Mouse (Mus musculus): Measurements from ENCODE around the gene Ucn. TPM values are rescaled to one million over a fixed set of nuclear protein-coding genes. Genes with fewer than 3 reads are reported as not detected.
A peak's percentile ranks its signal among the peaks of the same experiment; 100 is the strongest.

The Ucn gene
- not detected in 2 replicates for polyA plus RNA-seq (2014; fragmentation: Nextera tagmentation; extraction: Ambion mirVana)

- DNase-seq (ENCODE audit: low spot score), result peak; percentile 36
- H3K9ac ChIP-seq (ENCODE audit: low read depth, low read length), result no peak within 1 kb of the TSS
- no peaks in the 10 kb centered on the region for H3K9me3 ChIP-seq (ENCODE audit: control insufficient read depth, low read length)
- ATAC-seq (ENCODE audit: low FRiP score), result no peak
- H3K36me3 ChIP-seq (ENCODE audit: control insufficient read depth, insufficient read depth, low read length), result no peaks in the 10 kb centered on the region
- 2% methylated on average over 51 of the region's 52 CpGs for WGBS
- H3K4me1 ChIP-seq (replicated peaks; ENCODE audit: control insufficient read depth, insufficient read depth, low read length), result peaks cover 10% of the 10 kb centered on the region
- peak within 1 kb of the TSS; percentile 33 for H3K4me2 ChIP-seq (replicated peaks; ENCODE audit: low read depth, low read length)
- H3K4me3 ChIP-seq (ENCODE audit: low read depth, low read length), result peak within 1 kb of the TSS; percentile 31
- H3K27me3 ChIP-seq (ENCODE audit: control insufficient read depth, insufficient read depth, low read length), result peaks cover 46% of the 10 kb centered on the region
- H3K27ac ChIP-seq (ENCODE audit: low read depth, low read length), result no peak within 1 kb of the TSS
Measured at GRCm38 (mm10) chr5:31138241-31138967, at the start of gene Ucn. TSS of gene Ucn (minus strand) at chr5:31138829.

DNA sequence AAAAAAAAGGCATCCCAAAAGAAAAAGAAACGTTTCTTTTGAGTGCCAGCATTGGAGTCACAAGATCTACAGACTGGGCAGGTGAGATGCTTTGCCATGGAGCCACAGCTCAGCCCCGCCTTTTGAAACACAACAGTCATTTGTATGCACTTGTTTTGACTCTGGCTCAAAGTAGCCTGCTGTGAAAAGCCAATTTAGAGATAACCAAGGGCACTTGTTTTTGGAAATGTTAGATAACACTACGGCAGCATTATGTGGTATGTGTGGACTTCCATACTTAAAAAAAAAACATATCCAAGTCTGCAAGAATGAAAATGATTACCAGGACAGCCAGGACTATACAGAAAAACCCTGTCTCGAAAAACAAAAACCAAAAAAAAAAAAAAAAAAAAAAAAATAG lies 45.0 kb upstream of the Ucn start:
- H3K4me1 ChIP-seq (replicated peaks; ENCODE audit: control insufficient read depth, insufficient read depth, low read length), result no peaks in the 10 kb centered on the region
- H3K27me3 ChIP-seq (ENCODE audit: control insufficient read depth, insufficient read depth, low read length), result no peaks in the 10 kb centered on the region
- H3K9ac ChIP-seq (ENCODE audit: low read depth, low read length), result no peak overlapping the region
- no peak overlapping the region for H3K4me2 ChIP-seq (replicated peaks; ENCODE audit: low read depth, low read length)
- H3K4me3 ChIP-seq (ENCODE audit: low read depth, low read length), result no peak overlapping the region
- H3K27ac ChIP-seq (ENCODE audit: low read depth, low read length), result no peak overlapping the region
- WGBS, result 68% methylated on average over 4 of the region's 4 CpGs
- H3K36me3 ChIP-seq (ENCODE audit: control insufficient read depth, insufficient read depth, low read length), result no peaks in the 10 kb centered on the region
- H3K9me3 ChIP-seq (ENCODE audit: control insufficient read depth, low read length), result no peaks in the 10 kb centered on the region
- ATAC-seq (ENCODE audit: low FRiP score) (no peak), DNase-seq (ENCODE audit: low spot score) (no peak)

- Histone ChIP-seq H3K4me3 (ENCODE audit: low read depth, low read length) (no peak overlapping the region), H3K36me3 (ENCODE audit: control insufficient read depth, insufficient read depth, low read length) (no peaks in the 10 kb centered on the region), H3K9me3 (ENCODE audit: control insufficient read depth, low read length) (no peaks in the 10 kb centered on the region), H3K4me2 (replicated peaks; ENCODE audit: low read depth, low read length) (no peak overlapping the region), H3K9ac (ENCODE audit: low read depth, low read length) (no peak overlapping the region), H3K27me3 (ENCODE audit: control insufficient read depth, insufficient read depth, low read length) (no peaks in the 10 kb centered on the region), H3K4me1 (replicated peaks; ENCODE audit: control insufficient read depth, insufficient read depth, low read length) (no peaks in the 10 kb centered on the region), H3K27ac (ENCODE audit: low read depth, low read length) (no peak overlapping the region)
- 91% methylated on average over 9 of the region's 9 CpGs for WGBS
- DNase-seq (ENCODE audit: low spot score) (no peak), ATAC-seq (ENCODE audit: low FRiP score) (no peak)
Measured at GRCm38 (mm10) chr5:31181183-31181770, 42.6 kb upstream of the Ucn start.

DNA sequence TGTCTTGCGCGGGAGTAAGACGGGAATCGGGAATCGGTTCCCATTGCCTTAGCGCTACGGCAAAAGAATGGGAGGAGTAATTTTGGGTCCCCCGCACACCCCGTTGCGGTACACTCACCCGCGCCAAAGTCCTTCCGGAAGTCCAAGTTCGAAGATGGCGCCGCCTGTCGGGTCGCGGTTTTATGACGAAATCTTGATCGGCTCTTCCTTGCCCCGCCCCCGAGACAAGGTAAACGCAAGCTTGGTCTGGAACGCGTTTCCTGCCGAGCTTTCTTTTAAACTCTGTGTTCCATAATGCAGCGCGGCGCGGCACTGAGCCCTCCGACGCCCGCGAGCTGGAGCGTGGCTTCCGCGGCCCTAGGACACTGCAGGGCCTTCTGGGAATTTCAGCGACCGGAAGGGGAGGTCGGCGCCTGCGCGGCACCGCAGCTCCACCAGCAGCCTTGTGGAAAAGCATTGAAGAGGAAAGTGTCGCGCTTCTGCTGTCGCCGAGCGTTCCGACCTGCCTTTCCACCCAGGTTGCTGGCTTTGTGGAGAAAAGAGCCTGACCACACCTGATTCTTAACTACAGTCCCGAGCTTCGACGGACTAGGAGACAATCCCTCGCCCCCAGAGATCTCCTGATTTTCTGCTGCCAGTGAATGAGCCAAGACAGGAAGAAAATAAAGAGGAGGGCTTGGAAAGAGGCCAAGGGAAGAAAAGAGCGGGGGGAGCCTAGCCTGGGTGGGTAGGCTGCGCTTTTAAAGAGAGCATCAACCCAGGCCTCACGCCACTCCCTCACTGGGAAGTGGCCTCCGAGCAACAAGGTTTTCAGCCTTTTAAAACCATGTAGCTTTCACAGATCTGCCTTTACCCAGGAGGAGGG lies 41.4 kb upstream of the Ucn start, which contains the start of the genes Gm29609 and Gtf3c2:
Gene Gm29609, minus strand, starts transcription at position 146 of the 865 bp plus-strand sequence.
Gene Gtf3c2, minus strand, starts transcription at position 379 of the 865 bp plus-strand sequence.
- no peaks in the 10 kb centered on the region for H3K9me3 ChIP-seq (ENCODE audit: control insufficient read depth, low read length)
- ATAC-seq (ENCODE audit: low FRiP score), result peak; percentile 97
- peak within 1 kb of the TSS; percentile 87 for H3K9ac ChIP-seq (ENCODE audit: low read depth, low read length)
- no peaks in the 10 kb centered on the region for H3K27me3 ChIP-seq (ENCODE audit: control insufficient read depth, insufficient read depth, low read length)
- H3K4me3 ChIP-seq (ENCODE audit: low read depth, low read length), result peak within 1 kb of the TSS; percentile 74
- H3K36me3 ChIP-seq (ENCODE audit: control insufficient read depth, insufficient read depth, low read length), result no peaks in the 10 kb centered on the region
- WGBS, result under 1% methylated on average over 59 of the region's 59 CpGs
- peak within 1 kb of the TSS; percentile 96 for H3K27ac ChIP-seq (ENCODE audit: low read depth, low read length)
- H3K4me2 ChIP-seq (replicated peaks; ENCODE audit: low read depth, low read length), result peak within 1 kb of the TSS; percentile 91
- peak; percentile 95 for DNase-seq (ENCODE audit: low spot score)
- no peaks in the 10 kb centered on the region for H3K4me1 ChIP-seq (replicated peaks; ENCODE audit: control insufficient read depth, insufficient read depth, low read length)

DNA sequence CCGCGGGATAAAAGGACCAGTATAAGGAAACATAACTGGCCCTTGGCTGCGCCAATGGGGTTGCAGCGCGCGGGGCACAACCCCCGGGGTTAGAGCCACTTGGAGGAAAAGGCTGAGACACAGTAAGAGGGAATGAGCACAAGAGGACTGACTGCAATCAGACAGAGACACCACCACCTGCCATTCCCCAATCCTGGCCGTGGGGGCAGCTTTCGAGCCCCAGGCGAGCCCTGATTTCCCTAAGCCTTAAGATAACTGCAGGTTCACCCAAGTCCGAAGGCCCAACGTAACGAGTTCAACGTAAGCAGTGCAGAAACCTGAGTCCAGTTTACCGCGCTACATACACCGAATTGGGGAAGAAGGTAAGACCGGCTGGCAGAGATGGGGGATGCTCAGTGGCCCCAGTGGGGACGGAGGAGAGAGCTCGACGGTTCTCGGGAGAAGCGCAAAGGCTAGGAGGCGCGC lies 40.7 kb upstream of the Ucn start:
- Histone ChIP-seq H3K9me3 (ENCODE audit: control insufficient read depth, low read length) (no peaks in the 10 kb centered on the region), H3K4me2 (replicated peaks; ENCODE audit: low read depth, low read length) (peak overlapping the region; percentile 91), H3K27ac (ENCODE audit: low read depth, low read length) (peak overlapping the region; percentile 96), H3K9ac (ENCODE audit: low read depth, low read length) (peak overlapping the region; percentile 87), H3K27me3 (ENCODE audit: control insufficient read depth, insufficient read depth, low read length) (no peaks in the 10 kb centered on the region), H3K4me1 (replicated peaks; ENCODE audit: control insufficient read depth, insufficient read depth, low read length) (no peaks in the 10 kb centered on the region), H3K4me3 (ENCODE audit: low read depth, low read length) (peak overlapping the region; percentile 74), H3K36me3 (ENCODE audit: control insufficient read depth, insufficient read depth, low read length) (no peaks in the 10 kb centered on the region)
- WGBS, result under 1% methylated on average over 25 of the region's 25 CpGs
- DNase-seq (ENCODE audit: low spot score), result no peak
- peak; percentile 85; the same call in 1 of the 2 replicates for ATAC-seq (ENCODE audit: low FRiP score)

DNA sequence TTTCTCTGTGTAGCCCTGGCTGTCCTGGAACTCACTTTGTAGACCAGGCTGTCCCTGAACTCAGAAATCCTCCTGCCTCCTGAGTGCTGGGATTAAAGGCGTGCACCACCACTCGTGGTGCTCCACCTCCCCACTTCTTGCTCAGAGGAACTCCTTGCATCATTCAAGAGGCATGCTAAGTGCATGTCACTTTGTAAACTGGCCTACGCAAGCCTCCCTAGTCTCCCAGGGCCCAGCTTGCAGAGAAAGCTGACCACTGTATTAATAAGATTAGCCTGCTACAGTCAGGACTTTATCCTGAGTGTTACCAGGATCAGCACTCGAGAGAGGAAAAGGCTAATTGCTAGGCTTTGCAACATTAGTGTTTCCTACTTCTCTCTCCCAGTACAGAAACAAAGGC lies 30.0 kb upstream of the Ucn start:
- Histone ChIP-seq H3K4me2 (replicated peaks; ENCODE audit: low read depth, low read length) (no peak overlapping the region), H3K4me3 (ENCODE audit: low read depth, low read length) (no peak overlapping the region), H3K27me3 (ENCODE audit: control insufficient read depth, insufficient read depth, low read length) (no peaks in the 10 kb centered on the region), H3K9ac (ENCODE audit: low read depth, low read length) (no peak overlapping the region), H3K4me1 (replicated peaks; ENCODE audit: control insufficient read depth, insufficient read depth, low read length) (no peaks in the 10 kb centered on the region), H3K36me3 (ENCODE audit: control insufficient read depth, insufficient read depth, low read length) (peaks cover 24% of the 10 kb centered on the region), H3K9me3 (ENCODE audit: control insufficient read depth, low read length) (no peaks in the 10 kb centered on the region), H3K27ac (ENCODE audit: low read depth, low read length) (no peak overlapping the region)
- 90% methylated on average over 4 of the region's 4 CpGs for WGBS
- no peak for DNase-seq (ENCODE audit: low spot score)
- ATAC-seq (ENCODE audit: low FRiP score), result no peak

DNA sequence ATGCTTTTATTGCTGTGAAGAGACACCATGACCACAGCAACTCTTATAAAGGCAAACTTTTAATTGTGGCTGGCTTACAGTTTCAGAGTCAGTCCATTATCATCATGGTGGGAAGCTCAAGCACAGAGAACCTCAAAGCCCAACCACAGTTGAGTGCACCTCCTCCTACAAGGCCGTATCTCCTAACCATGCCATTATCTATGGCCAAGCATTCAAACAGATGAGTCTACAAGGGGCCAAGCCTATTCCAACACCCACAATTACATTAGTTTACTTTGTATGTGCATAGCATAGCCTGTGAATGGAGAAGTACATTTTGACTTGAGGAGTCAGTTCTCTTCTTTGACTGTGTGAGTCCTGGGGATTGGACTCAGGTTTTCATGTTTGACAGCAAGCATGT lies 26.2 kb upstream of the Ucn start:
- H3K4me3 ChIP-seq (ENCODE audit: low read depth, low read length), result no peak overlapping the region
- H3K27ac ChIP-seq (ENCODE audit: low read depth, low read length), result no peak overlapping the region
- peaks cover 18% of the 10 kb centered on the region for H3K36me3 ChIP-seq (ENCODE audit: control insufficient read depth, insufficient read depth, low read length)
- H3K4me1 ChIP-seq (replicated peaks; ENCODE audit: control insufficient read depth, insufficient read depth, low read length), result no peaks in the 10 kb centered on the region
- H3K4me2 ChIP-seq (replicated peaks; ENCODE audit: low read depth, low read length), result no peak overlapping the region
- WGBS, result 93% methylated on average over 1 of the region's 1 CpGs
- no peak for DNase-seq (ENCODE audit: low spot score)
- H3K9me3 ChIP-seq (ENCODE audit: control insufficient read depth, low read length), result no peaks in the 10 kb centered on the region
- H3K27me3 ChIP-seq (ENCODE audit: control insufficient read depth, insufficient read depth, low read length), result no peaks in the 10 kb centered on the region
- no peak for ATAC-seq (ENCODE audit: low FRiP score)
- no peak overlapping the region for H3K9ac ChIP-seq (ENCODE audit: low read depth, low read length)

- no peak overlapping the region for H3K4me2 ChIP-seq (replicated peaks; ENCODE audit: low read depth, low read length)
- H3K27me3 ChIP-seq (ENCODE audit: control insufficient read depth, insufficient read depth, low read length), result no peaks in the 10 kb centered on the region
- H3K9ac ChIP-seq (ENCODE audit: low read depth, low read length), result no peak overlapping the region
- H3K27ac ChIP-seq (ENCODE audit: low read depth, low read length), result no peak overlapping the region
- H3K4me3 ChIP-seq (ENCODE audit: low read depth, low read length), result no peak overlapping the region
- no peaks in the 10 kb centered on the region for H3K9me3 ChIP-seq (ENCODE audit: control insufficient read depth, low read length)
- ATAC-seq (ENCODE audit: low FRiP score), result no peak
- H3K36me3 ChIP-seq (ENCODE audit: control insufficient read depth, insufficient read depth, low read length), result peaks cover 19% of the 10 kb centered on the region; the same call in 1 of the 2 replicates
- no peak for DNase-seq (ENCODE audit: low spot score)
- no peaks in the 10 kb centered on the region for H3K4me1 ChIP-seq (replicated peaks; ENCODE audit: control insufficient read depth, insufficient read depth, low read length)
Measured at GRCm38 (mm10) chr5:31162462-31162861, 23.8 kb upstream of the Ucn start.

Measured in hindbrain, embryonic 11.5 days (tissue).